Mouse (Mus musculus): Measurements from ENCODE around the gene Ctsr. TPM values are rescaled to one million over a fixed set of nuclear protein-coding genes. Genes with fewer than 3 reads are reported as not detected.

Gene Ctsr
- not detected for polyA plus RNA-seq (2012; fragmentation: generic; extraction: Trizol)

GRCm38 (mm10) chr13:61164156-61164555 is at the start of gene Ctsr:
Ctsr (minus strand) TSS chr13:61164256.

DNA sequence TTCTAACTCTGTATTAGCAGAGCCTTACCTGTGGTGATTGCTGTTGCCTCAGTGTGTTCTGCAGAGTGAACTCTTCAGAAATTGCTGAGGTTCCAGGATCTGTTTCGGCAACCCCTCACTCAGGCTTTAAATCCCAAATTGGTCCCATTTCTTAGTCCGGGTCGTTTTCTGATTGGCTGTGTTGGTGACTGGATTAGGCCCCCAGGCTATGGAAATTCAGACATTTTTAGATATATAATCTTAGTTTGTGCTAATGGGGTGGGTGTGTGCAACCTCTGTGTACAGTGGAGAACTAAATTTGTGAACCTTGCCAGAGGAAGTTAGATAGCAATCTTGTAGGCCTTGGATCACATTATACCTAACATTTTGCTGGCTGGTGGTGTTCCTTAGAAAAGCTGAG is 39.3 kb upstream of the Ctsr start, which contains the start of gene Cts6:
Cts6 (minus strand) TSS at position 101 of the 400 bp plus-strand sequence.

Other genes starting within 250 kb of the Ctsr start
- not detected for gene Gm49393, start 228.7 kb downstream of the Ctsr start, polyA plus RNA-seq (2012; fragmentation: generic; extraction: Trizol)
- under 1 TPM; 0.29 to 0.30 TPM for gene Gm49391, start 227.7 kb downstream of the Ctsr start, polyA plus RNA-seq (2012; fragmentation: generic; extraction: Trizol)
- gene Ctla2a, start 227.6 kb downstream of the Ctsr start, polyA plus RNA-seq (2012; fragmentation: generic; extraction: Trizol) = 1 to 10 TPM in 1 of 2 experiments, under 1 TPM in 1; 0.94 to 1.2 TPM
- not detected for gene Tpbpa, start 222.3 kb downstream of the Ctsr start, polyA plus RNA-seq (2012; fragmentation: generic; extraction: Trizol)
- gene Ctsj, start 158.3 kb downstream of the Ctsr start, polyA plus RNA-seq (2012; fragmentation: generic; extraction: Trizol) = not detected
- not detected for gene Ctsq, start 123.6 kb downstream of the Ctsr start, polyA plus RNA-seq (2012; fragmentation: generic; extraction: Trizol)
- gene Cts6, start 39.2 kb upstream of the Ctsr start, polyA plus RNA-seq (2012; fragmentation: generic; extraction: Trizol) = not detected
- gene Cts8, start 91.1 kb upstream of the Ctsr start, polyA plus RNA-seq (2012; fragmentation: generic; extraction: Trizol) = not detected
- gene Gm49398, start 124.6 kb upstream of the Ctsr start, polyA plus RNA-seq (2012; fragmentation: generic; extraction: Trizol) = not detected
- not detected for gene Cts7, start 193.9 kb upstream of the Ctsr start, polyA plus RNA-seq (2012; fragmentation: generic; extraction: Trizol)

Data from C3H10T1/2 (cell line).